Mouse (Mus musculus) stomach, postnatal 0 days (tissue): ENCODE results near the gene Vps25. TPM values are rescaled to one million over a fixed set of nuclear protein-coding genes. Genes with fewer than 3 reads are reported as not detected.

Experiments used
- ATAC-seq: fragments of 200-750 bp; cut with Nextera tagmentation; 2 replicates; pipeline ENCODE4 v1.8.0; 2017; ENCODE audit not compliant: low FRiP score, low TSS enrichment
- DNase-seq: peaks from one replicate; pipeline ENCODE4 v3.0.0-alpha.2; 2016; ENCODE audit warnings: low spot score
- H3K27ac ChIP-seq: fragments of 300-500 bp; sonication (generic); replicated peaks from 2 replicates; pipeline ENCODE4 v1.5.1; 2014; ENCODE audit warnings: mild to moderate bottlenecking, control low read depth
- H3K27me3 ChIP-seq: fragments of 300-500 bp; sonication (generic); 2 replicates; pipeline ENCODE4 v1.6.1; 2014; ENCODE audit warnings: low read length; ENCODE audit not compliant: control insufficient read depth, insufficient read depth
- H3K36me3 ChIP-seq: fragments of 300-500 bp; sonication (generic); 2 replicates; pipeline ENCODE4 v1.6.1; 2014; ENCODE audit warnings: low read length, mixed read lengths; ENCODE audit not compliant: control insufficient read depth, insufficient read depth
- H3K4me1 ChIP-seq: fragments of 300-500 bp; sonication (generic); replicated peaks from 2 replicates; pipeline ENCODE4 v1.6.1; 2014; ENCODE audit warnings: antibody characterized with exemption; ENCODE audit not compliant: control insufficient read depth, insufficient read depth
- H3K4me2 ChIP-seq: fragments of 300-500 bp; sonication (generic); replicated peaks from 2 replicates; pipeline ENCODE4 v1.6.1; 2014; ENCODE audit warnings: low read depth, mild to moderate bottlenecking, control low read depth, moderate library complexity
- H3K4me3 ChIP-seq: fragments of 300-500 bp; sonication (generic); 2 replicates; pipeline ENCODE4 v1.5.1; 2014; ENCODE audit warnings: low read depth, low read length, control low read depth
- H3K9ac ChIP-seq: fragments of 300-500 bp; sonication (generic); 2 replicates; pipeline ENCODE4 v1.6.1; 2014; ENCODE audit warnings: mild to moderate bottlenecking, low read length, control low read depth, mixed read lengths
- H3K9me3 ChIP-seq: fragments of 300-500 bp; sonication (generic); 2 replicates; pipeline ENCODE4 v1.6.1; 2016; ENCODE audit warnings: low read length; ENCODE audit not compliant: control insufficient read depth
- CTCF ChIP-seq: IDR thresholded peaks from 2 replicates; pipeline ENCODE4 v1.5.1; 2016; ENCODE audit warnings: antibody characterized with exemption, low read depth, mild to moderate bottlenecking, moderate library complexity
- EP300 ChIP-seq: optimal IDR thresholded peaks from 2 replicates; pipeline ENCODE3; 2016; ENCODE audit warnings: antibody characterized with exemption
- WGBS: fragments of 180-500 bp; shearing (Covaris S2); extraction: QIAGEN DNeasy Blood & Tissue Kit; methylation state at CpG from one replicate; pipeline ENCODE4 v1.1.7; 2014; 5-methylcytosine and 5-hydroxymethylcytosine counted together
- polyA plus RNA-seq: library from polyadenylated mRNA; unstranded; fragments of >200 nt; fragmentation: Nextera tagmentation; extraction: Ambion mirVana; gene quantifications from 2 replicates; pipeline ENCODE4 v1.2.1, GENCODE M21; 2015

Vps25 gene
- polyA plus RNA-seq, 1 experiment from 2014 or later, result 141 TPM

DNA sequence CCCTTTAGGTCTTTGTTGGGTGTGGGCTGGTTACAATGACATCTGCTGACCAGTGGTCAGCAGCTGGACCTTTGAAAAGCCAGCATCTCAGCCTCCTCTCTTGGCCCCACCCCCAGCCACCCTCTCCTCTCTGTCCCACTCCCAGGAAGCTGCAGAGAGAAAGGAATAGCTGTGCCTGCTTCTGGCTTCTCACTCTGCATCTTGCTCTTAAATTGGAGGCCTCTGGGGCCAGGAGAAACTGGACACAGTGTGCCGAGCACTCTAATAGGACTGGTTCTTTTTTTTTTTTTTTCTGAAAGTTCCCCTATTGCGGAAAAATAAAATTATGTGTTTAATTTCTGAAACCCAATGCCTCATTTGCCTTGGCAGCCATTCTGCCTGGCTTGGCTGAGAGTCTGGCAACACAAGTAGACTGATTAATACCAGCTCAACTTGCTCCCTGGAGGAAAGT, 23.4 kb upstream of the Vps25 start:
- DNase-seq, result no peak
- Histone ChIP-seq H3K4me2 (no peak overlapping the region), H3K36me3 (no peaks in the 10 kb centered on the region), H3K4me1 (no peaks in the 10 kb centered on the region; the same call in 1 of the 2 replicates), H3K27me3 (no peaks in the 10 kb centered on the region), H3K27ac (peak overlapping the region; percentile 92), H3K9me3 (no peaks in the 10 kb centered on the region), H3K4me3 (no peak overlapping the region), H3K9ac (no peak overlapping the region; the same call in 1 of the 2 replicates)
- ATAC-seq, result no peak
- 38% methylated on average over 2 of the region's 2 CpGs for WGBS
- no peak for TF ChIP-seq EP300
- TF ChIP-seq CTCF, result no peak

DNA sequence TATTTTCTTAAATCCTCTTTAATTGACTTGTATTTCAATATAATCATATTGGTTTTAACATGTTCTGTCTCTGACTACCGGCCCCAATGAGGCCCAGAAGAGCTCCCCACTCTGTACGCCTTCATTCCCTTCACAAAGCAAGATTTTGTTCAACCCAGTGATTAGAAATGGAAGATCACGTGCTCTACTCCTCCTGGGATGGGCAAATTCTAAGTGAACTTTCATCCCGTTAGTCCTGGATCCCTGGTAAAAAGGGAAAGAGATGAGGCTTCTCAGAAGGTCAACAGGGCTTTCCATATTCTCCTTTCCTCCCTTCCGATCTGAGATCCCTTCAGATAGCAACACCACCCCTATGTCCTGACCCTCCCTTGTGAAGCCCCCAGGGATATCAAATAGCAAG, 23.0 kb upstream of the Vps25 start:
- H3K9ac ChIP-seq, result 0 out of 2 replicates have a peak overlapping the region, but pooled peaks have one; percentile 52
- peak overlapping the region; percentile 55; the same call in 1 of the 2 replicates for H3K4me2 ChIP-seq
- TF ChIP-seq CTCF (no peak), EP300 (no peak)
- H3K4me3 ChIP-seq, result no peak overlapping the region
- H3K9me3 ChIP-seq, result no peaks in the 10 kb centered on the region
- H3K27ac ChIP-seq, result peak overlapping the region; percentile 92
- no peak for DNase-seq
- H3K27me3 ChIP-seq, result no peaks in the 10 kb centered on the region
- no peaks in the 10 kb centered on the region; the same call in 1 of the 2 replicates for H3K4me1 ChIP-seq
- no peak for ATAC-seq
- WGBS, result 24% methylated on average over 5 of the region's 5 CpGs
- no peaks in the 10 kb centered on the region for H3K36me3 ChIP-seq

DNA sequence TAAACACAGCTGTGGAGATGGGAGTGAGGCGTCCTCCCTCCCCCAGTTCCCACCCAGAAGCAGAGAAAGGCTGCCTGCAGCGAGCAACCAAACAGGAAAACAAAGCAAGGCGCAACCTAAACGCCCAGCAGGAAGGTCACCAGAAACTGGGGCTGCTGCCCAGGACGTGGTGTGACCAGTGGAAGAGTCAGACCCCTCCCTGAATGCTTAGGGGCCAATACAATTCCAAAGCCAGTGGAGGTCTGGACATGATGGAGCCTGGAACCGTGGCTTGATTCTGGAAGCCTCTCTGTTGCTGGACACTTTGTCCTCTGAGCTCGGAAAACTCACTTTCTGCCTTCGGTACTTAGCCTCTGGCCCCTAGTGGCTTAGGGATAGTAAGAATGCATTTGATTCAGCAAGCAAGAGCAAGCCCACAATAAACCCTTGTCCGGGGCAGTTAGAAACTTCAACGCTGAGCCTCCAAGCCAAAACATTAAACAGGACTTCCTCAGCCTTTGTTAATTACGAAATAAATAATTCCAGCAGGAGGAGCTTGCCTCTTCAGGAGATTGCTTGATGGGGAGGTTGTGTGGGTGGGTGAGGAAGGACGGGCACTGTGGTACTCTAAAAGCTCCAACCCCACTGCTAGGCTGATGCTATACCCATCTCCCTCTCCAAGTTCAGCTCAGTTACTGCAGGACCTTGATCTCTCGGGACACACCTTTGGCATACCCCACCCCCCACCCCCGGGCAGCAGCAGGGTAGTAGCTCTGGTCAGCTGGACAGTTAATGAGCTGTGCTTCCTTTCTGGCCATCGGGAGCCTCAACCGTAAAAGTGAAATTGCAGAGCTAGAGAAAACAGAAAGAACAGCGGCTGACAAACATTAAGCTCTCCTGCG, 22.3 kb upstream of the Vps25 start:
- 7% methylated on average over 18 of the region's 18 CpGs for WGBS

DNA sequence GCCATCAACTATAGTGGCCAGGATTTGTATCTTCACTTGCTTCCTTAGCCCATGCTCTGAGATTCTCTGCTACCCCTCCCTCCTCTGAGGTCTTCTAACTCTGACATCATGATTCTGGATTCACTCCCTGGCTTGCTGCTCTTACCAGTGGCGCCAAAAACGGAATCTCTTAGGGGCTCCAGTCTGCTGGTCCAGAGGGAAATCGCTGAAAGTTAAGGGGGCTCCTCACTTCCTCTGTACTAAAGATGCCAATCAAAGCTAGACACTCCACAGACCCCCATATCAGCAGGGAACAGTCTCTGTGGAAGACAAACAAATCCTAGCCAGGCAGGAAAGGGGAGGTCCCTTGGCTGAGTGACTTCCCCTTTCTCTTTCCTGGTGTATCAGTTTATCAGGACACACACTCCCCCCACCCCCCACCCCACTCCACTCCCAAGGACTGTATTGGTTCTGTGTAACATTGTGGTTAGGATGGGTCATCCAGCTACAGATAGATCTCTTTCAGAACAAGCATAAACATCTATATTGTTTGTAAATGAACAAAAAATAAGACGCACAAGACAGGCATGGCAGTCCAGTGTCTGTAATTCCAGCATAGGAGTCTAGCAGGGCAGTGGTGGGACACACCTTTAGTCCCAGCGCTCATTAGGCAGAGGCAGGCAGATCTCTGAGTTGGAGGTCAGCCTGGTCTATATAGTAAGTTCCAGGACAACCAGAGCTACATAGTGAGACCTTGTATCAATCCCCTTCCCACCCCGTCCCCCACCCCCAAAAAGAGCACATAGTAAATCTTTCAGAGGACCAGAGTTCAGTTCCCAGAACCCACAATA, 21.3 kb upstream of the Vps25 start:
- no peak for DNase-seq
- no peak for TF ChIP-seq CTCF
- no peak for TF ChIP-seq EP300
- ATAC-seq, result peak; percentile 52; the same call in 1 of the 2 replicates
- peak overlapping the region; percentile 92 for H3K27ac ChIP-seq
- H3K27me3 ChIP-seq, result no peaks in the 10 kb centered on the region
- H3K9ac ChIP-seq, result peak overlapping the region; percentile 52
- H3K36me3 ChIP-seq, result no peaks in the 10 kb centered on the region
- H3K4me2 ChIP-seq, result peak overlapping the region; percentile 55
- H3K4me3 ChIP-seq, result peak overlapping the region; percentile 27; the same call in 1 of the 2 replicates
- no peaks in the 10 kb centered on the region; the same call in 1 of the 2 replicates for H3K4me1 ChIP-seq
- WGBS, result 39% methylated on average over 6 of the region's 6 CpGs
- H3K9me3 ChIP-seq, result no peaks in the 10 kb centered on the region

More for the DNA sequence above, 22.3 kb upstream of the Vps25 start:
- Histone ChIP-seq H3K9me3 (no peaks in the 10 kb centered on the region), H3K4me3 (peak overlapping the region; percentile 27), H3K4me2 (peak overlapping the region; percentile 55), H3K27me3 (no peaks in the 10 kb centered on the region), H3K9ac (peak overlapping the region; percentile 52), H3K36me3 (no peaks in the 10 kb centered on the region), H3K27ac (peak overlapping the region; percentile 92), H3K4me1 (no peaks in the 10 kb centered on the region; the same call in 1 of the 2 replicates)
- TF ChIP-seq EP300, result no peak
- TF ChIP-seq CTCF, result peak; percentile 41
- DNase-seq (peak; percentile 34), ATAC-seq (peak; percentile 36; the same call in 1 of the 2 replicates)

DNA sequence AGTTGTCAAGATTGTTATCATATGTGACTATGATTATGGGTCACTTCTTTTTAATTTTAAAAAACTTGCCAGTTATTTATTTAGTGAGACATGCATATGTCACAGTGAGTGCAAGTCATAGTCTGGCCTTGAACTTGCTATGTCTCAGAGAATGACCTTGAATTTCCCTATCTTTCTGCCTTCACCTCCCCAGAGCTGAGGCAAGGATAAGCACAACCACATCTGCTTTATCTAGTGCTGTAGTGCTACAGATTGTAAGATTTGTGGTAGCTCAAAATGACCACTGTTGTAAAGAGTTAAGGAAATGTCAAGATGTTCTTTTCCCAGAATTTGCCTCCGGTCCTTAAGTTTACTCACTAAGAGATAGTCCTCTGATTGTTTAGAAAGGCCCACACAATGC, 20.3 kb upstream of the Vps25 start:
- no peak for DNase-seq
- Histone ChIP-seq H3K27ac (no peak overlapping the region), H3K4me1 (no peaks in the 10 kb centered on the region; the same call in 1 of the 2 replicates)

More for the DNA sequence above, 20.3 kb upstream of the Vps25 start:
- 53% methylated on average over 1 of the region's 1 CpGs for WGBS
- Histone ChIP-seq H3K9me3 (no peaks in the 10 kb centered on the region), H3K4me3 (no peak overlapping the region), H3K27me3 (no peaks in the 10 kb centered on the region), H3K36me3 (no peaks in the 10 kb centered on the region), H3K4me2 (no peak overlapping the region), H3K9ac (no peak overlapping the region)
- TF ChIP-seq CTCF (no peak), EP300 (no peak)
- no peak for ATAC-seq
